Mouse (Mus musculus) bone marrow macrophage, adult 2 months (primary cell): ENCODE measurements at regions not wholly inside any gene's neighbourhood (a gene's known extent, or its start where the extent isn't known, plus 50 kb on each side); places are given as distances from the start of the nearest gene placed in this dataset.

Source experiments
- CTCF ChIP-seq: IDR thresholded peaks from 2 replicates; pipeline ENCODE4 v1.5.1; 2012; ENCODE audit warnings: low read depth, mild to moderate bottlenecking, low read length, moderate library complexity
- POLR2A ChIP-seq: IDR thresholded peaks from 2 replicates; pipeline ENCODE4 v1.6.1; 2012; ENCODE audit warnings: mild to moderate bottlenecking, low read depth, low read length, borderline replicate concordance

- TF ChIP-seq CTCF, result no peak
- TF ChIP-seq POLR2A, result no peak
Observed at GRCm38 (mm10) chr11:18102841-18103240, 149.2 kb upstream of the Etaa1 start.
